Mouse (Mus musculus) C2C12 (cell line): Measurements from ENCODE around the gene Npm1.

Experiments used
- CTCF ChIP-seq: IDR thresholded peaks from one replicate; pipeline ENCODE4 v1.5.1; 2011; ENCODE audit not compliant: control insufficient read depth, insufficient read depth, insufficient read length
- MAX ChIP-seq: IDR thresholded peaks from one replicate; pipeline ENCODE4 v1.6.1; 2011; ENCODE audit warnings: mild to moderate bottlenecking, control low read depth

DNA sequence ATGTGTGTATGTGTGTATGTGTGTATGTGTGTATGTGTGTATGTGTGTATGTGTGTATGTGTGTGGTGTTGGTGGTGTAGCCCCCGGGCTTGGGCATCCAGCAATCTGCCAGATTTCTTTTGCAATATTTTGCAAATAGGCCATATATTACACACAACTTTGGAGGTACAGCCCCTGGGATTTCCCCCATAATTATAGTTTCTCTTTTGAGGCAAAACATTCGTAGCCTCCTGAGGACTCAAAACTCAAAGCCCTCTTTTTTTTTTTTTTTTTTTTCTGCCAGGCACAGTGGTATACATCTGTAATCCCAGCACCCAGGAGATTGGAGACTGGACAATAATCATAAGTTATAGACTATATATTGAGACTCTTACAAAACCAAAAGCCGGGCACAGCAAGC, 18.8 kb upstream of the Npm1 start:
- TF ChIP-seq CTCF (no peak), MAX (no peak)
